Mouse (Mus musculus) hematopoietic multipotent progenitor cell, adult 10-12 weeks (in vitro differentiated cells): Measurements from ENCODE around the gene Scn8a. TPM values are rescaled to one million over a fixed set of nuclear protein-coding genes. Genes with fewer than 3 reads are reported as not detected.

Experiments
- polyA plus RNA-seq: library from polyadenylated mRNA; stranded (reverse); fragments of >175 nt; gene quantifications from 2 replicates; pipeline ENCODE4 v1.2.3, GENCODE M21; 2012; ENCODE audit warnings: low replicate concordance

Scn8a gene
- polyA plus RNA-seq = 0.75 and 1.00 TPM in 2 replicates

GRCm38 (mm10) chr15:100869558-100869957 lies at the start of gene Scn8a:
Gene Scn8a (plus strand): TSS chr15:100869858.

DNA sequence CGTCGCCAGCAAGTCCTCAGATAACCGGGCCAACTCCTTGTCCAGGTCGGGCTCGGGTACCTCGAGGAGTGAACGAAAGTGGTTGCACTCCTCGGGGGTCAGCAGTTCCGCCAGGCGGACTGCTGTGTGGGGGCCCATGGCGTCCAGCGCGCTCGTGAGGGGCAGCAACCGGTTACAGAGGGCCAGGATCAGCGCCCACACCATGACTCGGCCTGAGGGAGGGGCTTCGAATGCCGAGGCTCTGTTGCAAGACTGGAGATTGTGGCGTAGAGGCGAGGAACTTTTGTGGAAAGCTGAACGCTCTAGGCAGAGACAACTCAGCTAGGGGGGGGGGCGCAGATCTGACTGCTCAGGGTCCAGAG lies 177.5 kb downstream of the Scn8a start, which contains the start of gene Gm47841:
Gene Gm47841 (minus strand): TSS at position 204 of the 362 bp plus-strand sequence.

GRCm38 (mm10) chr15:101077813-101078730 lies 208.4 kb downstream of the Scn8a start, which contains the start of gene Fignl2:
Gene Fignl2 (minus strand): TSS chr15:101078567.

Other genes with a start within 250 kb of the Scn8a start
- gene Smagp, start 232.9 kb upstream of the Scn8a start, polyA plus RNA-seq = 75.2 and 110 TPM in 2 replicates
- 262 and 665 TPM in 2 replicates for gene Bin2, start 200.3 kb upstream of the Scn8a start, polyA plus RNA-seq
- 2.7 and 9.4 TPM in 2 replicates for gene Cela1, start 181.9 kb upstream of the Scn8a start, polyA plus RNA-seq
- gene Galnt6, start 140.5 kb upstream of the Scn8a start, polyA plus RNA-seq = 19.7 and 28.3 TPM in 2 replicates
- 7.2 and 7.6 TPM in 2 replicates for gene Slc4a8, start 108.1 kb upstream of the Scn8a start, polyA plus RNA-seq
- not detected in 2 replicates for gene Gm47841, start 177.5 kb downstream of the Scn8a start, polyA plus RNA-seq
- 0.42 and 0.98 TPM in 2 replicates for gene Fignl2, start 208.7 kb downstream of the Scn8a start, polyA plus RNA-seq
- not detected in 2 replicates for gene Ankrd33, start 245.9 kb downstream of the Scn8a start, polyA plus RNA-seq